Mouse (Mus musculus): ENCODE data around the gene Cbx3. TPM values are rescaled to one million over a fixed set of nuclear protein-coding genes. Genes with fewer than 3 reads are reported as not detected.

Gene Cbx3
- polyA plus RNA-seq, 1 experiment from 2014 or later, result 517 TPM

Other genes starting within 250 kb of the Cbx3 start
- gene Nfe2l3, start 37.7 kb upstream of the Cbx3 start, polyA plus RNA-seq (2015; fragmentation: Nextera tagmentation; extraction: Ambion mirVana), result 4.0 and 5.0 TPM in 2 replicates
- 1,784 and 1,810 TPM in 2 replicates for gene Hnrnpa2b1, start 466 bp upstream of the Cbx3 start, polyA plus RNA-seq (2015; fragmentation: Nextera tagmentation; extraction: Ambion mirVana)
- gene Snx10, start 53.5 kb downstream of the Cbx3 start, polyA plus RNA-seq (2015; fragmentation: Nextera tagmentation; extraction: Ambion mirVana), result 47.9 and 51.3 TPM in 2 replicates

Data from hindbrain, embryonic 13.5 days (tissue).